Mouse (Mus musculus): ENCODE measurements at regions not wholly inside any gene's neighbourhood (a gene's known extent, or its start where the extent isn't known, plus 50 kb on each side); places are given as distances from the start of the nearest gene placed in this dataset.

GRCm38 (mm10) chr8:103391359-103391758, 605.9 kb upstream of the Cdh11 start:
- H3K9ac ChIP-seq (ENCODE audit: low read depth, low read length) = no peak overlapping the region
- H3K9me3 ChIP-seq (replicated peaks; ENCODE audit: control insufficient read depth, low read length) = no peaks in the 10 kb centered on the region
- no peaks in the 10 kb centered on the region for H3K27me3 ChIP-seq (ENCODE audit: control insufficient read depth, insufficient read depth, low read depth, low read length)
- no peaks in the 10 kb centered on the region for H3K4me1 ChIP-seq (ENCODE audit: control insufficient read depth, low read depth, low read length)
- H3K36me3 ChIP-seq (ENCODE audit: control insufficient read depth, insufficient read depth) = no peaks in the 10 kb centered on the region
- no peak overlapping the region for H3K4me3 ChIP-seq (ENCODE audit: low read depth, low read length)
- ATAC-seq (ENCODE audit: low read depth) = no peak
- no peak overlapping the region for H3K4me2 ChIP-seq (ENCODE audit: low read depth, low read length)
- WGBS (ENCODE audit: insufficient replicate concordance) = 54% methylated on average over 6 of the region's 6 CpGs
- H3K27ac ChIP-seq (ENCODE audit: low read length) = no peak overlapping the region

- Histone ChIP-seq H3K4me1 (ENCODE audit: control insufficient read depth, low read depth, low read length) (no peaks in the 10 kb centered on the region), H3K4me3 (ENCODE audit: low read depth, low read length) (no peak overlapping the region), H3K27me3 (ENCODE audit: control insufficient read depth, insufficient read depth, low read depth, low read length) (no peaks in the 10 kb centered on the region), H3K9me3 (replicated peaks; ENCODE audit: control insufficient read depth, low read length) (no peaks in the 10 kb centered on the region), H3K36me3 (ENCODE audit: control insufficient read depth, insufficient read depth) (no peaks in the 10 kb centered on the region), H3K27ac (ENCODE audit: low read length) (no peak overlapping the region), H3K9ac (ENCODE audit: low read depth, low read length) (no peak overlapping the region), H3K4me2 (ENCODE audit: low read depth, low read length) (no peak overlapping the region)
- no peak for ATAC-seq (ENCODE audit: low read depth)
- 40% methylated on average over 4 of the region's 4 CpGs for WGBS (ENCODE audit: insufficient replicate concordance)
These were observed 609.9 kb upstream of the Cdh11 start for GRCm38 (mm10) chr8:103395316-103395715.

GRCm38 (mm10) chr8:103398179-103398578, 612.7 kb upstream of the Cdh11 start:
- Histone ChIP-seq H3K4me2 (ENCODE audit: low read depth, low read length) (no peak overlapping the region), H3K4me3 (ENCODE audit: low read depth, low read length) (no peak overlapping the region), H3K4me1 (ENCODE audit: control insufficient read depth, low read depth, low read length) (no peaks in the 10 kb centered on the region), H3K9ac (ENCODE audit: low read depth, low read length) (no peak overlapping the region), H3K36me3 (ENCODE audit: control insufficient read depth, insufficient read depth) (no peaks in the 10 kb centered on the region), H3K27me3 (ENCODE audit: control insufficient read depth, insufficient read depth, low read depth, low read length) (no peaks in the 10 kb centered on the region), H3K9me3 (replicated peaks; ENCODE audit: control insufficient read depth, low read length) (no peaks in the 10 kb centered on the region), H3K27ac (ENCODE audit: low read length) (no peak overlapping the region)
- no peak for ATAC-seq (ENCODE audit: low read depth)
- WGBS (ENCODE audit: insufficient replicate concordance) = 68% methylated on average over 3 of the region's 3 CpGs

- Histone ChIP-seq H3K4me3 (ENCODE audit: low read depth, low read length) (no peak overlapping the region), H3K9me3 (replicated peaks; ENCODE audit: control insufficient read depth, low read length) (no peaks in the 10 kb centered on the region), H3K4me1 (ENCODE audit: control insufficient read depth, low read depth, low read length) (no peaks in the 10 kb centered on the region), H3K36me3 (ENCODE audit: control insufficient read depth, insufficient read depth) (no peaks in the 10 kb centered on the region), H3K27ac (ENCODE audit: low read length) (no peak overlapping the region), H3K4me2 (ENCODE audit: low read depth, low read length) (no peak overlapping the region), H3K27me3 (ENCODE audit: control insufficient read depth, insufficient read depth, low read depth, low read length) (no peaks in the 10 kb centered on the region), H3K9ac (ENCODE audit: low read depth, low read length) (no peak overlapping the region)
- no peak for ATAC-seq (ENCODE audit: low read depth)
- WGBS (ENCODE audit: insufficient replicate concordance) = 42% methylated on average over 3 of the region's 3 CpGs
These were observed 614.0 kb upstream of the Cdh11 start for GRCm38 (mm10) chr8:103399466-103399865.

- H3K27ac ChIP-seq (ENCODE audit: low read length) = no peak overlapping the region
- no peaks in the 10 kb centered on the region for H3K36me3 ChIP-seq (ENCODE audit: control insufficient read depth, insufficient read depth)
- H3K27me3 ChIP-seq (ENCODE audit: control insufficient read depth, insufficient read depth, low read depth, low read length) = no peaks in the 10 kb centered on the region
- 32% methylated on average over 1 of the region's 1 CpGs for WGBS (ENCODE audit: insufficient replicate concordance)
- H3K9me3 ChIP-seq (replicated peaks; ENCODE audit: control insufficient read depth, low read length) = no peaks in the 10 kb centered on the region
- H3K4me1 ChIP-seq (ENCODE audit: control insufficient read depth, low read depth, low read length) = no peaks in the 10 kb centered on the region
- H3K4me3 ChIP-seq (ENCODE audit: low read depth, low read length) = no peak overlapping the region
- ATAC-seq (ENCODE audit: low read depth) = no peak
- H3K9ac ChIP-seq (ENCODE audit: low read depth, low read length) = no peak overlapping the region
- no peak overlapping the region for H3K4me2 ChIP-seq (ENCODE audit: low read depth, low read length)
These were observed 614.7 kb upstream of the Cdh11 start for GRCm38 (mm10) chr8:103400143-103400542.

- Histone ChIP-seq H3K27ac (ENCODE audit: low read length) (no peak overlapping the region), H3K4me1 (ENCODE audit: control insufficient read depth, low read depth, low read length) (no peaks in the 10 kb centered on the region), H3K27me3 (ENCODE audit: control insufficient read depth, insufficient read depth, low read depth, low read length) (no peaks in the 10 kb centered on the region), H3K4me3 (ENCODE audit: low read depth, low read length) (no peak overlapping the region), H3K9me3 (replicated peaks; ENCODE audit: control insufficient read depth, low read length) (no peaks in the 10 kb centered on the region), H3K9ac (ENCODE audit: low read depth, low read length) (no peak overlapping the region), H3K4me2 (ENCODE audit: low read depth, low read length) (no peak overlapping the region), H3K36me3 (ENCODE audit: control insufficient read depth, insufficient read depth) (no peaks in the 10 kb centered on the region)
- 59% methylated on average over 3 of the region's 3 CpGs for WGBS (ENCODE audit: insufficient replicate concordance)
- ATAC-seq (ENCODE audit: low read depth) = no peak
These were observed 617.3 kb upstream of the Cdh11 start for GRCm38 (mm10) chr8:103402731-103403130.

- no peak overlapping the region for H3K4me3 ChIP-seq (ENCODE audit: low read depth, low read length)
- 63% methylated on average over 4 of the region's 4 CpGs for WGBS (ENCODE audit: insufficient replicate concordance)
These were observed 618.4 kb upstream of the Cdh11 start for GRCm38 (mm10) chr8:103403826-103404225.

GRCm38 (mm10) chr8:103405787-103406186, 620.3 kb upstream of the Cdh11 start:
- Histone ChIP-seq H3K4me1 (ENCODE audit: control insufficient read depth, low read depth, low read length) (no peaks in the 10 kb centered on the region), H3K4me3 (ENCODE audit: low read depth, low read length) (no peak overlapping the region), H3K4me2 (ENCODE audit: low read depth, low read length) (no peak overlapping the region), H3K27ac (ENCODE audit: low read length) (no peak overlapping the region), H3K36me3 (ENCODE audit: control insufficient read depth, insufficient read depth) (no peaks in the 10 kb centered on the region), H3K9ac (ENCODE audit: low read depth, low read length) (no peak overlapping the region), H3K9me3 (replicated peaks; ENCODE audit: control insufficient read depth, low read length) (no peaks in the 10 kb centered on the region), H3K27me3 (ENCODE audit: control insufficient read depth, insufficient read depth, low read depth, low read length) (no peaks in the 10 kb centered on the region)
- ATAC-seq (ENCODE audit: low read depth) = no peak
- 59% methylated on average over 12 of the region's 12 CpGs for WGBS (ENCODE audit: insufficient replicate concordance)

More at GRCm38 (mm10) chr8:103403826-103404225, 618.4 kb upstream of the Cdh11 start:
- Histone ChIP-seq H3K9ac (ENCODE audit: low read depth, low read length) (no peak overlapping the region), H3K36me3 (ENCODE audit: control insufficient read depth, insufficient read depth) (no peaks in the 10 kb centered on the region), H3K27ac (ENCODE audit: low read length) (no peak overlapping the region), H3K4me2 (ENCODE audit: low read depth, low read length) (no peak overlapping the region), H3K27me3 (ENCODE audit: control insufficient read depth, insufficient read depth, low read depth, low read length) (no peaks in the 10 kb centered on the region), H3K4me1 (ENCODE audit: control insufficient read depth, low read depth, low read length) (no peaks in the 10 kb centered on the region), H3K9me3 (replicated peaks; ENCODE audit: control insufficient read depth, low read length) (no peaks in the 10 kb centered on the region)
- ATAC-seq (ENCODE audit: low read depth) = no peak

- WGBS (ENCODE audit: insufficient replicate concordance) = 48% methylated on average over 2 of the region's 2 CpGs
- no peaks in the 10 kb centered on the region for H3K27me3 ChIP-seq (ENCODE audit: control insufficient read depth, insufficient read depth, low read depth, low read length)
- H3K4me2 ChIP-seq (ENCODE audit: low read depth, low read length) = no peak overlapping the region
- H3K4me3 ChIP-seq (ENCODE audit: low read depth, low read length) = no peak overlapping the region
- H3K27ac ChIP-seq (ENCODE audit: low read length) = no peak overlapping the region
- no peaks in the 10 kb centered on the region for H3K9me3 ChIP-seq (replicated peaks; ENCODE audit: control insufficient read depth, low read length)
- no peaks in the 10 kb centered on the region for H3K36me3 ChIP-seq (ENCODE audit: control insufficient read depth, insufficient read depth)
- no peaks in the 10 kb centered on the region for H3K4me1 ChIP-seq (ENCODE audit: control insufficient read depth, low read depth, low read length)
- no peak for ATAC-seq (ENCODE audit: low read depth)
- no peak overlapping the region for H3K9ac ChIP-seq (ENCODE audit: low read depth, low read length)
These were observed 621.5 kb upstream of the Cdh11 start for GRCm38 (mm10) chr8:103406921-103407320.

GRCm38 (mm10) chr8:103407631-103408030, 622.2 kb upstream of the Cdh11 start:
- H3K9ac ChIP-seq (ENCODE audit: low read depth, low read length) = no peak overlapping the region
- H3K27me3 ChIP-seq (ENCODE audit: control insufficient read depth, insufficient read depth, low read depth, low read length) = no peaks in the 10 kb centered on the region
- H3K36me3 ChIP-seq (ENCODE audit: control insufficient read depth, insufficient read depth) = no peaks in the 10 kb centered on the region
- H3K9me3 ChIP-seq (replicated peaks; ENCODE audit: control insufficient read depth, low read length) = no peaks in the 10 kb centered on the region
- H3K27ac ChIP-seq (ENCODE audit: low read length) = no peak overlapping the region
- H3K4me2 ChIP-seq (ENCODE audit: low read depth, low read length) = no peak overlapping the region
- ATAC-seq (ENCODE audit: low read depth) = no peak
- no peaks in the 10 kb centered on the region for H3K4me1 ChIP-seq (ENCODE audit: control insufficient read depth, low read depth, low read length)
- no peak overlapping the region for H3K4me3 ChIP-seq (ENCODE audit: low read depth, low read length)
- 59% methylated on average over 5 of the region's 5 CpGs for WGBS (ENCODE audit: insufficient replicate concordance)
